Mouse (Mus musculus) liver, postnatal 0 days (tissue): ENCODE measurements at regions not wholly inside any gene's neighbourhood (a gene's known extent, or its start where the extent isn't known, plus 50 kb on each side); places are given as distances from the start of the nearest gene placed in this dataset.

Experiments
- CTCF ChIP-seq: sonication (generic); IDR thresholded peaks from 2 replicates; pipeline ENCODE4 v1.5.1; 2016; ENCODE audit warnings: antibody characterized with exemption, low read depth
- EP300 ChIP-seq: IDR thresholded peaks from 2 replicates; pipeline ENCODE4 v1.6.1; 2016; ENCODE audit warnings: antibody characterized with exemption, low read depth, mild to moderate bottlenecking

GRCm38 (mm10) chr1:23282215-23282869 lies 115.2 kb downstream of the Ogfrl1 start:
- TF ChIP-seq CTCF (no peak), EP300 (peak; percentile 97)
